Mouse (Mus musculus): ENCODE measurements around the gene Mib2. TPM values are rescaled to one million over a fixed set of nuclear protein-coding genes. Genes with fewer than 3 reads are reported as not detected.

Gene Mib2
- total and polyA plus RNA-seq, 3 experiments: 19.0 to 66.5 (median 23.6) TPM

DNA sequence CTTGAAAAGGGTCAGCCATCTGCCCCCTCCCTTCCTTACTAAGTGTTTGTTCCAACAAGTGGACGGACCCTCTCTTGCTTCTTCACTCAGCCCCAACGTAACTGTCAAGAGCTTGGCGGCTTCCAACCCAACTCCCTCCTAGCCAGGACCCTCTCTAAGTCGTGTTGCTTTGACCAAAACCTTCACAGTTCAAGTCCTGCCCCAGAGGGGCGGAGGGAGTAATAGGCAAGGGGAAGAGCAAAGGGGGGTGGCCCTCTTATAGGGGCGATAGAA is 14.9 kb downstream of the Mib2 start:
- no peaks in the 10 kb centered on the region for H3K9me3 ChIP-seq (replicated peaks; ENCODE audit: low read length)
- H3K4me1 ChIP-seq (ENCODE audit: control insufficient read depth in 1 of 2, insufficient read depth in 2 of 2): peaks cover 3 to 5% of the 10 kb centered on the region in 2 experiments; a peak in 3 of 4 replicates
- H3K36me3 ChIP-seq (replicated peaks in 1 of 2; ENCODE audit: control insufficient read depth in 1 of 2, insufficient read depth in 1 of 2, low read length in 1 of 2): peaks cover 96 to 100% of the 10 kb centered on the region in 2 experiments
- H3K27ac ChIP-seq (ENCODE audit: insufficient read depth, low read depth): no peak overlapping the region
- H3K27me3 ChIP-seq (replicated peaks): no peaks in the 10 kb centered on the region
- in situ Hi-C loops (cut with MboI; ENCODE audit: low pct_ligation_motif_present, low pct_unique_long_range_greater_than_20kb, low sequenced_read_pairs) (no loop called here), dilution Hi-C loops (cut with MboI; ENCODE audit: extremely low pct_ligation_motif_present, extremely low pct_unique_long_range_greater_than_20kb, low sequenced_read_pairs) (no loop called here)
- no peak for DNase-seq (ENCODE audit: extremely low read depth)
- no peak overlapping the region for H3K9ac ChIP-seq (ENCODE audit: insufficient read depth, low read depth)
- no peaks in the 10 kb centered on the region for H3K79me2 ChIP-seq (replicated peaks; ENCODE audit: control insufficient read depth, extremely low read depth, insufficient read depth, poor library complexity, severe bottlenecking)
- H3K4me3 ChIP-seq (replicated peaks in 1 of 3; ENCODE audit: low read depth in 2 of 3, low read length in 2 of 3, poor library complexity in 1 of 3): no peak overlapping the region
- TF ChIP-seq CHD1 (IDR thresholded peaks at IDR 0.05; ENCODE audit: low read depth, low read length): no peak
- no peak overlapping the region for H3K4me2 ChIP-seq (ENCODE audit: insufficient read depth, low read depth, poor library complexity, severe bottlenecking)

DNA sequence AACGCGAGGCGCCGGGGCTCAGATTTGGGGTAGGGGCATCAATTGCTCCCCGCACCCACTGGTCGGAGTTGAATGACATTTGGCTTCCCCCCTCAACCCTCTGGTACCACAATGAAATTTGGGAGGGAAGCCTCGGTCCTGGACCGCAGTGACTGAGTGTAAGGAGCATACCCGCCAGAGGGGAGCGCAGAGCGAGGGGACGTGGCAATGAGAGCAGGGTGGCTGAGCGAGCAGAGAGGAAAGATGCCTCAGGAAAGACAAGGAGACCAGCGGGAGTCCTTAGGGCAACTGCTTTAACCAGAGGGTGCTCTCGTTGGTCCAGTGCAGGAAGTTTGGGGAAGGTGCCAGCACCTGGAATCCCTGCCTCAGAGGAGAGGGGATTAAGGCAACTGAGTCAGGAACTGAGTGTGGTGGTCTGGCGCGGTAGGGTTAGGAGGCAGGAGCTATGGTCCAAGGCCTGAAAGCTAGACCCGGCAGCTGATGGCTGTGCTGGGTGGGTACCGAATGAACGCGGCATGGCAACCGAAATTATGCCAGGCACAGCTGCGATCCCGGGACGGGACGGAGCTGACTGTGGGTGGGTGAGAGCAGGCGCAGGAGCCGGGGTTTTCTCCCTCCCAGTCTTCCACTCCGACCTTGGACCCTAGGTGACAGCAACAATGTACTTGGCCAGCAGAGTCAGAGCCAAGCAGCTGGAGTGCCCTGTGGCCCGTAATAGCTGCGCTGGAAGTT is 15.4 kb downstream of the Mib2 start:
- in situ Hi-C loops (cut with MboI; ENCODE audit: low pct_ligation_motif_present, low pct_unique_long_range_greater_than_20kb, low sequenced_read_pairs) (no loop called here), dilution Hi-C loops (cut with MboI; ENCODE audit: extremely low pct_ligation_motif_present, extremely low pct_unique_long_range_greater_than_20kb, low sequenced_read_pairs) (no loop called here)
- Histone ChIP-seq H3K36me3 (replicated peaks in 1 of 2; ENCODE audit: control insufficient read depth in 1 of 2, insufficient read depth in 1 of 2, low read length in 1 of 2) (peaks cover 96 to 100% of the 10 kb centered on the region in 2 experiments), H3K9me3 (replicated peaks; ENCODE audit: low read length) (no peaks in the 10 kb centered on the region), H3K4me1 (ENCODE audit: control insufficient read depth in 1 of 2, insufficient read depth in 2 of 2) (peaks cover 3 to 5% of the 10 kb centered on the region in 2 experiments; a peak in 3 of 4 replicates), H3K4me2 (ENCODE audit: insufficient read depth, low read depth, poor library complexity, severe bottlenecking) (no peak overlapping the region), H3K27me3 (replicated peaks) (no peaks in the 10 kb centered on the region), H3K9ac (ENCODE audit: insufficient read depth, low read depth) (no peak overlapping the region), H3K4me3 (replicated peaks in 1 of 3; ENCODE audit: low read depth in 2 of 3, low read length in 2 of 3, poor library complexity in 1 of 3) (no peak overlapping the region), H3K27ac (ENCODE audit: insufficient read depth, low read depth) (no peak overlapping the region), H3K79me2 (replicated peaks; ENCODE audit: control insufficient read depth, extremely low read depth, insufficient read depth, poor library complexity, severe bottlenecking) (no peaks in the 10 kb centered on the region)
- no peak for DNase-seq (ENCODE audit: extremely low read depth)
- TF ChIP-seq JUND (conservative IDR thresholded peaks at IDR 0.05; ENCODE audit: low read depth, low read length) (no peak), HCFC1 (IDR thresholded peaks at IDR 0.05; ENCODE audit: low read depth, low read length) (no peak), ZC3H11A (IDR thresholded peaks at IDR 0.05; ENCODE audit: low read depth, low read length) (no peak), NRF1 (IDR thresholded peaks at IDR 0.05; ENCODE audit: low read depth, low read length) (no peak), ZNF384 (IDR thresholded peaks at IDR 0.05; ENCODE audit: low read depth, low read length) (no peak), CHD1 (IDR thresholded peaks at IDR 0.05; ENCODE audit: low read depth, low read length) (no peak), MXI1 (IDR thresholded peaks at IDR 0.05; ENCODE audit: low read depth, low read length) (no peak), RAD21 (IDR thresholded peaks at IDR 0.05; ENCODE audit: low read depth, low read length) (no peak), E2F4 (IDR thresholded peaks at IDR 0.05; ENCODE audit: insufficient replicate concordance, low read depth, low read length) (no peak), IRF4 (IDR thresholded peaks at IDR 0.05; ENCODE audit: low read depth, low read length) (no peak), SMC3 (IDR thresholded peaks at IDR 0.05; ENCODE audit: low read depth, low read length) (no peak), PAX5 (IDR thresholded peaks at IDR 0.05; ENCODE audit: low read length) (no peak), SIN3A (IDR thresholded peaks at IDR 0.05; ENCODE audit: low read length) (no peak), EP300 (IDR thresholded peaks at IDR 0.05; ENCODE audit: low read length) (no peak), KAT2A (IDR thresholded peaks at IDR 0.05; ENCODE audit: insufficient replicate concordance, low read length) (no peak), ZKSCAN1 (IDR thresholded peaks at IDR 0.05; ENCODE audit: borderline replicate concordance, low read depth, low read length) (no peak), GABPA (IDR thresholded peaks at IDR 0.05; ENCODE audit: insufficient replicate concordance, low read depth, low read length) (no peak), MAX (IDR thresholded peaks at IDR 0.05; ENCODE audit: low read length) (no peak), MAZ (IDR thresholded peaks at IDR 0.05; ENCODE audit: low read depth, low read length) (no peak), TCF12 (IDR thresholded peaks at IDR 0.05; ENCODE audit: low read depth, low read length) (no peak)

All from CH12.LX (cell line).